Mouse (Mus musculus) Patski (cell line): ENCODE data around the gene Btg3. TPM values are rescaled to one million over a fixed set of nuclear protein-coding genes. Genes with fewer than 3 reads are reported as not detected.

ENCODE experiments used
- ATAC-seq: fragments of 100-300 bp; one replicate; pipeline ENCODE4 v1.8.0; 2021
- CTCF ChIA-PET: fragments of 350-600 bp; sonication (Branson Sonifier 250); formaldehyde crosslinking; loops from one replicate; lab custom pipeline; 2022; ENCODE audit warnings: inconsistent platforms; lab: Charles Lee
- POLR2A ChIA-PET: fragments of 350-600 bp; sonication (Branson Sonifier 250); formaldehyde crosslinking; loops from one replicate; lab custom pipeline; 2022; ENCODE audit warnings: antibody characterized with exemption, inconsistent platforms; lab: Charles Lee
- DNase-seq: peaks from one replicate; pipeline ENCODE4 v3.0.0-alpha.2; 2011; ENCODE audit warnings: low read depth, low spot score
- H3K27me3 ChIP-seq: fragments of 371-371 bp; one replicate; pipeline ENCODE4 v1.5.1; 2021
- CTCF ChIP-seq: fragments of 100-300 bp; IDR thresholded peaks from one replicate; pipeline ENCODE4 v1.5.1; 2021
- in situ Hi-C: fragments of 300-500 bp; cut with MboI; formaldehyde crosslinking; loops from 3 replicates; pipeline ENCODE4 v1.11.1; 2018; ENCODE audit warnings: low pct_unique_long_range_greater_than_20kb, mixed read lengths
- polyA plus RNA-seq: library from polyadenylated mRNA; unstranded; gene quantifications from one replicate; pipeline ENCODE4 v1.2.3, GENCODE M21; 2021

The Btg3 gene
- polyA plus RNA-seq, 1 experiment from 2014 or later = 24.5 TPM

GRCm38 (mm10) chr16:78347328-78347926 is 29.6 kb downstream of the Btg3 start:
- no peaks in the 10 kb centered on the region for H3K27me3 ChIP-seq
- POLR2A ChIA-PET = no interaction called here
- CTCF ChIA-PET = interaction anchor here (0.7 to 2.8 kb wide), 7 partner anchors 11 to 149 kb away, joined by 3 to 20 read pairs (median 6); no protein-coding TSS in a partner anchor
- no peak for TF ChIP-seq CTCF
- ATAC-seq (peak; percentile 44), DNase-seq (no peak)
- in situ Hi-C loops = loop anchor here (25.0 kb wide), 1 partner anchor 1210 kb away; no protein-coding TSS in a partner anchor

DNA sequence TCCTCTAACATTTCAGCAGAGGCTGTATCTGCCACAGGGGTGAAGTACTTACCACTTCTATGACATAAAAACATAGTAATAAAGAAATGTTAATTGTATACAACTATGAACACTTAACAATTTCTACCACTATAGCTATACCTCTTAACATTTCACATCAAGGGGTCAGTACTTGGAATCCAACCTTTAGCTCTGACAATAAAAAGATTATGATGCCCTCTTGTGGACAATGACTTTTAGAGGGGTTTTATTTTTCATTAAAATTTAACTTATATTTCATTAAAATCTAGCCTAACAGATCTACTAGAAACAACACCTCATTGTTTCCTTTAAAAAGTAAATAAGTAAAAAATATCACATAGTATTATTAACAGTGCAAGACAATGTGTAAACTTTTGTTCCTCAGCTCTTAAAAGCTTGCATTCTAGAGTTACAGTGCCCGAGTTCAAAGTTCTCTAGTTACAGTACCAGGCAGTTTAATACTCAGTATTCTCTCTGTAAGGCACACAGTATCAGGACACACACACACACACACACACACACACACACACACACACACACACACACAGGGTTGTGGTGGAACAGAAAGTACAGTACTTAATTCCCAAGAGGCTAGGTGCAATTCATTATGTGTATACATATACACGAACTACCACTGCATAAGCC is 30.2 kb downstream of the Btg3 start:
- TF ChIP-seq CTCF = peak; percentile 31
- no peak for ATAC-seq
- in situ Hi-C loops = loop anchor here (25.0 kb wide), 1 partner anchor 1209 kb away; no protein-coding TSS in a partner anchor

GRCm38 (mm10) chr16:78343792-78344191 is 33.2 kb downstream of the Btg3 start:
- ChIA-PET POLR2A (interaction anchor here (0.9 kb wide), 1 partner anchor 10 kb away, joined by 3 read pairs; no protein-coding TSS in a partner anchor), CTCF (interaction anchor here (0.9 to 2.9 kb wide), 3 partner anchors 14 to 143 kb away, joined by 3 to 12 read pairs (median 3); no protein-coding TSS in a partner anchor)
- in situ Hi-C loops = loop anchor here (25.0 kb wide), 1 partner anchor 1206 kb away; no protein-coding TSS in a partner anchor
- ATAC-seq = no peak
- DNase-seq = no peak
- no peak for TF ChIP-seq CTCF
- H3K27me3 ChIP-seq = no peaks in the 10 kb centered on the region

More for the DNA sequence above, 30.2 kb downstream of the Btg3 start:
- no peak for DNase-seq
- ChIA-PET POLR2A (no interaction called here), CTCF (interaction anchor here (0.7 to 2.8 kb wide), 10 partner anchors 11 to 151 kb away, joined by 3 to 20 read pairs (median 5); no protein-coding TSS in a partner anchor)
- no peaks in the 10 kb centered on the region for H3K27me3 ChIP-seq

DNA sequence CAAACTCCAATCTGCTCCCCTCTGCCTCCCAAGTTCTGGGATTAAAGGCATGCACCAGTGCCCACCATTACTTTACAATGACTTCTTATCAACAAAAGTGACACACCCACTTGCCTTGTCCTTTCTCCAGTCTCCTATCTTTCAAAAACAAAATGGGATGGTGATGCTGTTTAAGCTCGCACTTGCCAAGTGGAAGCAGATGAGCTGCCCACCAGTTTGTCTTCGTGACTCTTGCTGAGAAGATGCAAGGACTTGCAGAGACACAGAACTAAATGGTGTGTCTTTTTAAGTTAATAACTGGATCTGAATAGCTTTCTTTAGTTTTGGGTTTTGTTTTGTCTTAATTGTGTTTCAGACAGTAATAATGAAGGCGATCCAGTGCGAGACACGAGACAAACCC is 34.2 kb downstream of the Btg3 start:
- CTCF ChIA-PET = interaction anchor here (1.0 to 2.9 kb wide), 5 partner anchors 9 to 144 kb away, joined by 3 to 12 read pairs (median 4); no protein-coding TSS in a partner anchor
- no peak for ATAC-seq
- no peaks in the 10 kb centered on the region for H3K27me3 ChIP-seq
- in situ Hi-C loops = loop anchor here (25.0 kb wide), 1 partner anchor 1205 kb away; no protein-coding TSS in a partner anchor
- no peak for TF ChIP-seq CTCF
- DNase-seq = no peak
- POLR2A ChIA-PET = no interaction called here

- ChIA-PET CTCF (interaction anchor here (1.5 to 2.9 kb wide), 3 partner anchors 7 to 142 kb away, joined by 4 to 12 read pairs (median 4); no protein-coding TSS in a partner anchor), POLR2A (interaction anchor here (1.1 kb wide), 1 partner anchor 8 kb away, joined by 5 read pairs; no protein-coding TSS in a partner anchor)
- in situ Hi-C loops = loop anchor here (25.0 kb wide), 1 partner anchor 1204 kb away; no protein-coding TSS in a partner anchor
- ATAC-seq (no peak), DNase-seq (no peak)
- no peak for TF ChIP-seq CTCF
- no peaks in the 10 kb centered on the region for H3K27me3 ChIP-seq
These were observed 35.6 kb downstream of the Btg3 start for GRCm38 (mm10) chr16:78341356-78341755.

DNA sequence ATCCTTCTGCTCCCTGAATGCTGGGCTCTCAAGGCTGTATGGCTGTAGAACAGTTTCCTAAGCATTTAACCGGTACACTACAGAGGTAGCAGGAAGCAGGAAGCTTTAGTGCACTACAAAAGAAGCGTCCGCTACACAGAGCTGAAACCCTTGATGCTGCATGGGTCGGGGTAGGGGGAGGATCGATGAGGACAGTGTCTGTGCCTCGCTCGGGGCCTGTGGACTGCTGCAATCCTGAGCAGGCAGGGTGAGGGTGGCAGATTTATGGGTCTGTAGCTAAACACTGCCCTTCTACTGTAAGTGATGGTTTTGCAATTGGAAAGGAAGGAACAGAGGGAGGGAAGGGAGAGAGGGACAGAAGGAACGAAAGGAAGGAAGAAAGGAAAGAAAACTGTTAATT is 39.8 kb downstream of the Btg3 start:
- H3K27me3 ChIP-seq = no peaks in the 10 kb centered on the region
- POLR2A ChIA-PET = no interaction called here
- in situ Hi-C loops = loop anchor here (25.0 kb wide), 1 partner anchor 1200 kb away; no protein-coding TSS in a partner anchor
- TF ChIP-seq CTCF = no peak
- CTCF ChIA-PET = no interaction called here
- DNase-seq (no peak), ATAC-seq (no peak)

- in situ Hi-C loops = loop anchor here (25.0 kb wide), 1 partner anchor 1191 kb away; no protein-coding TSS in a partner anchor
- DNase-seq (no peak), ATAC-seq (no peak)
- ChIA-PET CTCF (no interaction called here), POLR2A (no interaction called here)
- TF ChIP-seq CTCF = no peak
- no peaks in the 10 kb centered on the region for H3K27me3 ChIP-seq
These were observed 49.0 kb downstream of the Btg3 start for GRCm38 (mm10) chr16:78327999-78328398.

- no peaks in the 10 kb centered on the region for H3K27me3 ChIP-seq
- in situ Hi-C loops = loop anchor here (25.0 kb wide), 1 partner anchor 1190 kb away; no protein-coding TSS in a partner anchor
- ChIA-PET CTCF (no interaction called here), POLR2A (no interaction called here)
- TF ChIP-seq CTCF = no peak
- DNase-seq = no peak
- no peak for ATAC-seq
These were observed 49.4 kb downstream of the Btg3 start for GRCm38 (mm10) chr16:78327562-78327961.

DNA sequence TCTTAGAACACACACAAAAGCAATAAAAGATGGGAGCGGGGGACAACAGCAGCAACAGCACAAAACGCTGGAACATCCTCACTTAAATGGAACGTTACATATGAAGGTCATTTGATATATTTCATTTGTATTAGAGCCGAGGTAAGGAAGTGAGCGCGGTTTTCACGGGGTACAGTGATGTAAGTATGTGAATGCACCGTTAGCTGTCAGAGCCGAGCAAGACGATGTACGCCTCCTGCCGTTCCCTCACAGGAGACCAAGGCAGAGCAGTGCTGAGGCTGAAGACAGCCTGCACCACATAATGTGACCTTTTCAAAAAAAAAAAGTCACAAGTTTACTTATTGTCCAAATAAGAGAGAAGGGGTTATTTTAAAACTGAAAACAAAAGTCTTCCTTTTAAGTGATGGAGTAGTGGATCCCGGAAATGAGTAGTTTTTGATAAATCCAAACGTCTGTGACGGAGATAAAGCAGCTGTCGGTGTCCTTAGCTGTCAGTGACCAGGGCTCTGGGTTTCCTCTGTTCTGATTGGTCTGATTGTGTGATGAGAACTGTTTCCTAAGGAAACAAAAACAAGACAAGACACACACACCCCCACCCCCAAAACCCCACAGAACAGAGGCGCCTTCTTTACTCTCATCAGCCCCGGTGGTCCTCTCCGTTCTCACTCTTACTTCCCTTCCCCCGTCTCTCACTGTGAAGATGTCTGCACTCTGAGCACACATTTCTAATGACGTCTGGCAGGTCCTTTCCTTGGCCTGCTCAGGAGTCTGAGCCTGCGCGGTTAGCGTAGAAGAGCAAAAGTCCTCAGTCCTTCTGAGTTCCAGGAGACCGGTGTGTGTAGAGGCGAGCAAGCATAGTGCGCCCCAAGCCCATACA is 50.8 kb downstream of the Btg3 start:
- ChIA-PET POLR2A (no interaction called here), CTCF (interaction anchor here (0.9 kb wide), 1 partner anchor 17 kb away, joined by 3 read pairs; no protein-coding TSS in a partner anchor)
- in situ Hi-C loops = loop anchor here (25.0 kb wide), 1 partner anchor 1189 kb away; no protein-coding TSS in a partner anchor
- H3K27me3 ChIP-seq = no peaks in the 10 kb centered on the region
- no peak for ATAC-seq
- no peak for DNase-seq
- TF ChIP-seq CTCF = no peak
